Mouse (Mus musculus): ENCODE results near the gene Plod1. TPM values are rescaled to one million over a fixed set of nuclear protein-coding genes. Genes with fewer than 3 reads are reported as not detected.

The Plod1 gene
- polyA plus RNA-seq, 1 experiment from 2014 or later, result 39.0 TPM

DNA sequence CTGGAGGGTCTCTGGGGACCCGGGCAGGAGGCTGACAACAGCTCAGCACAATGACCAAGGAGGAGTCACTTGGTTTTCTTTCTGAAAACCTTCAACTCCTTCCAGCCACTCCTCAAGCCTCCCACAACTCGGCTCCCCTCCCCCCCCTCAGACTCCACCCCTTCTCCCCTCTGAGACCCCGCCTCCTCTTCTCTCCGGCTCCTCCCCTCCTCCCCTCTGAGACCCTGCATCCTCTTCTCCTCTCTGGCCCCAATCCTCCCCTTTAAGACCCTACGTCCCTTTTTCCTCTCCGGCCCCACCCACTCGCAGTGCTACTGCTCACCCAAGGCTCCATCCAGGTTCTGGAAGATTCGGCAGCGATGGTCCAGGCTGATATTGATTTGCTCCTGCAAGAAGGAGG is 8.4 kb downstream of the Plod1 start:
- H3K9me3 ChIP-seq (ENCODE audit: control insufficient read depth, low read length), result no peaks in the 10 kb centered on the region
- H3K27ac ChIP-seq (ENCODE audit: low read length), result no peak overlapping the region
- no peak for ATAC-seq
- H3K27me3 ChIP-seq (replicated peaks; ENCODE audit: control insufficient read depth, insufficient read depth, low read length), result no peaks in the 10 kb centered on the region
- H3K9ac ChIP-seq (ENCODE audit: low read depth, low read length), result no peak overlapping the region
- 23% methylated on average over 9 of the region's 9 CpGs for WGBS
- 0 out of 2 replicates have a peak, but pooled peaks cover 2% of the 10 kb centered on the region for H3K4me1 ChIP-seq (ENCODE audit: control insufficient read depth, insufficient read depth, low read length)
- no peak overlapping the region for H3K4me2 ChIP-seq (ENCODE audit: low read depth, low read length)
- H3K36me3 ChIP-seq (ENCODE audit: control insufficient read depth, insufficient read depth, low read length), result no peaks in the 10 kb centered on the region
- H3K4me3 ChIP-seq (ENCODE audit: low read length), result no peak overlapping the region

DNA sequence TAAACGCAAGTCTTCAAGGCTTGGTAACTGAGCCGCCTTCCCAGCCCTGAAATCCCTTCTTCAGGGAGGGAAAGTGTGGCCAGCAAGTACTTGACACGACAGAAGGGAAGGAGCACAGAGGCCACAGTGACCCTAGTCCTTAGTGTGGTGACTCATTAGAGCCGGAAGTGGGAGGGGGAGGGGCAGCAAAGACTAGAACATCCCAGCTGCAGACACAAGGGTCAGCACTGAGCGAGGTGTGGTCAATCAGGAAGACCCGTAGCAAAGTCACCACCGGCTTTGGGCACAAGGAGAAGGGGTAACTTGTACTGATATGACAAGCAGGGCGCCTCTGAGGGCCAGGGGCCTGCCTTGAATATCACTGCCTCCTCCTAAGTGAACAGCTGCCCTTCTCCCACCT is 8.9 kb downstream of the Plod1 start:
- Histone ChIP-seq H3K27ac (ENCODE audit: low read length) (no peak overlapping the region), H3K4me3 (ENCODE audit: low read length) (no peak overlapping the region), H3K4me2 (ENCODE audit: low read depth, low read length) (no peak overlapping the region), H3K36me3 (ENCODE audit: control insufficient read depth, insufficient read depth, low read length) (no peaks in the 10 kb centered on the region), H3K9me3 (ENCODE audit: control insufficient read depth, low read length) (no peaks in the 10 kb centered on the region), H3K9ac (ENCODE audit: low read depth, low read length) (no peak overlapping the region), H3K4me1 (ENCODE audit: control insufficient read depth, insufficient read depth, low read length) (0 out of 2 replicates have a peak, but pooled peaks cover 2% of the 10 kb centered on the region), H3K27me3 (replicated peaks; ENCODE audit: control insufficient read depth, insufficient read depth, low read length) (no peaks in the 10 kb centered on the region)
- ATAC-seq, result peak; percentile 26; the same call in 1 of the 2 replicates
- 43% methylated on average over 8 of the region's 8 CpGs for WGBS

DNA sequence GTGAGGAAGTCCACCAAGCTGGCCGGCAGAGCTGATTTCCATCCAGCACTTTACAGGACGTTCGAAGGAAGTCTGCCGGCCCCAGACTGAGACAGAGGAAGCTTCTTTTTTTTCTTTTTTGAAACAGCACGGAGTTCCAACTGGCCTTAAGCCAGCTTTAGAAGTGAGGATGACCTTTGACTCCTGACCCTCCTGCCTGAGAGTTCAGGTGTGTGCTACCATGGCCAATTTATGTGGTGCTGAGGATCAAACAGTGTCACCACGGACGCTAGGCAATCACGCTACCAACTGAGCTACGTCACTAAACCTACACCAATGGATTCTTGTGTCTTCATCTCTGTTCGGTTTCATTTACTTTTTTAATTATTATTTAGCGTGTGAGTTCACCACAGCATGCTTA is 14.2 kb downstream of the Plod1 start:
- 77% methylated on average over 11 of the region's 11 CpGs for WGBS
- Histone ChIP-seq H3K4me1 (ENCODE audit: control insufficient read depth, insufficient read depth, low read length) (no peaks in the 10 kb centered on the region), H3K9ac (ENCODE audit: low read depth, low read length) (no peak overlapping the region), H3K27ac (ENCODE audit: low read length) (no peak overlapping the region), H3K4me3 (ENCODE audit: low read length) (no peak overlapping the region), H3K4me2 (ENCODE audit: low read depth, low read length) (no peak overlapping the region), H3K9me3 (ENCODE audit: control insufficient read depth, low read length) (no peaks in the 10 kb centered on the region), H3K36me3 (ENCODE audit: control insufficient read depth, insufficient read depth, low read length) (no peaks in the 10 kb centered on the region), H3K27me3 (replicated peaks; ENCODE audit: control insufficient read depth, insufficient read depth, low read length) (no peaks in the 10 kb centered on the region)
- no peak for ATAC-seq

DNA sequence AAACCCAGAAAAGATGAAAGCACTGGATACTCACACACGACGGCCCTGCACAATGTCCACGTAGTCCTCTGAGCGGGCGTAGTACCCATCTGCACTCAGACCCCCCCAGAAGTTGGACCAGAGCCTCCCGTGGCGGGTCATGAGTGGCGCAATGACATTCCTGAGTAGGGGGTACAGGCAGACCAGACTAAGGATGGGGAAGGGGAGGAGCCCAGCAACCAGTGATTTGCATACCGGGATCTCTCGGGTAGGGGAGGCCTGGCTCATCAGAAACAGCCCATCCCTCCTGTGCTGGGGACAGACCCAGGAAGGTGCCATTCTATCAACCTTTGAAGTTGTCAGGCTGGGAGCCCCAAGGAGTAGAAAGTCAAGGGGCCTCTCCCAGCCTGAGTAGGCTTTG is 15.6 kb downstream of the Plod1 start:
- H3K27ac ChIP-seq (ENCODE audit: low read length), result no peak overlapping the region
- H3K4me3 ChIP-seq (ENCODE audit: low read length), result no peak overlapping the region
- H3K9me3 ChIP-seq (ENCODE audit: control insufficient read depth, low read length), result no peaks in the 10 kb centered on the region
- no peak overlapping the region for H3K9ac ChIP-seq (ENCODE audit: low read depth, low read length)
- 33% methylated on average over 10 of the region's 10 CpGs for WGBS
- H3K27me3 ChIP-seq (replicated peaks; ENCODE audit: control insufficient read depth, insufficient read depth, low read length), result no peaks in the 10 kb centered on the region
- H3K4me1 ChIP-seq (ENCODE audit: control insufficient read depth, insufficient read depth, low read length), result no peaks in the 10 kb centered on the region
- H3K36me3 ChIP-seq (ENCODE audit: control insufficient read depth, insufficient read depth, low read length), result no peaks in the 10 kb centered on the region
- ATAC-seq, result no peak
- H3K4me2 ChIP-seq (ENCODE audit: low read depth, low read length), result no peak overlapping the region

DNA sequence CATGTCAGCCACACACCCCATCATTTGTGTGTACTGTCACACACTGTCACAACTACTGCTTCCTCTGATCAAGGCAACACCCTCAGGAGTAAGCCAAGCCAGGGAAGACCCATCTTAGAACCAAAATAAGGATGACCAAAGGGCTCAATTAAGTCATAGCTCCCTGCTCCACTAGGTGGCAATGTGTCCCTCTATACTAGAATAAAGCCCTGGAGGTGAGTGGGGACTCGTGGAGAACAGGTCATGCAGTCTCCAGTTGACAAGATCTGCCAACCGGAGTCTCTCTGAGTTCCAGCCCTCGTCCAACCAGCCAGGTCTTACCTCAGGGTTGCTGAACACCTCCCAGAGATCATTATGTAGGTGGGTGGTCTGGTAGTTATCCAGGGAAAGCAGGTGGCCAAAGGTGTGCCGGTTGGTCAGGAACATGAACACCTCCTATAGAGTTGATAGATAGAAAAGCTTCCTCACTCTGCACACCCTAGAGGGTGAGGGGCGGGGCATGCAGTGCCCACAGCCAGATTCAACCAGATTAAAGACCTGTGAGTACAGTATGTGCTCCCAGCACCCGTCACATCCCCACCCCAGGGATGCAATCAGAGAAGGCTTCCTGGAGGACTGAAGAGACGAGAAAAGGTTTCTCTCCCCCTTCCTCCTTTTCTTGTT is 18.0 kb downstream of the Plod1 start:
- no peaks in the 10 kb centered on the region for H3K4me1 ChIP-seq (ENCODE audit: control insufficient read depth, insufficient read depth, low read length)
- H3K4me3 ChIP-seq (ENCODE audit: low read length), result no peak overlapping the region
- no peaks in the 10 kb centered on the region for H3K9me3 ChIP-seq (ENCODE audit: control insufficient read depth, low read length)
- H3K4me2 ChIP-seq (ENCODE audit: low read depth, low read length), result no peak overlapping the region
- H3K27me3 ChIP-seq (replicated peaks; ENCODE audit: control insufficient read depth, insufficient read depth, low read length), result no peaks in the 10 kb centered on the region
- H3K27ac ChIP-seq (ENCODE audit: low read length), result no peak overlapping the region
- ATAC-seq, result peak; percentile 55; the same call in 1 of the 2 replicates
- WGBS, result 58% methylated on average over 7 of the region's 7 CpGs
- no peak overlapping the region for H3K9ac ChIP-seq (ENCODE audit: low read depth, low read length)
- no peaks in the 10 kb centered on the region for H3K36me3 ChIP-seq (ENCODE audit: control insufficient read depth, insufficient read depth, low read length)

DNA sequence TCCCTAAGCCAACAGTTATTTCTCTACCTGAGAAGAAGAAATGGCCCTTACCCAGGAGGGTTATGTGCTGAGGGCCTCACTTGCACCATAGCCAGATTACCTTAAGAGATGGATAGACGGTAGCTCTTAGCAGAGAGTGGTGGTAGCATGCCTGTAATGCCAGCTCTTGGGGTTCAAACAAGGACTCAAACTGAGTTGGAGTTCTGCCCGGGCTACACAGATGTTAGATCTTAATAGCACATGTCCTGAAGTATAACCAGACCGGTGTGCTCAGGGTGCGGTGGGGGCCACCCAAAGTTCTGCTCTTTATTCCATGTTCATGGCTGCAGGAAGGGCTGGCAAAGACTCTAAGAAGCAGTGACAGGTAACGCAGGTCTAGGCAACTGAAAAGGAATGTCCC is 27.1 kb downstream of the Plod1 start:
- H3K27ac ChIP-seq (ENCODE audit: low read length), result no peak overlapping the region
- 87% methylated on average over 5 of the region's 5 CpGs for WGBS

DNA sequence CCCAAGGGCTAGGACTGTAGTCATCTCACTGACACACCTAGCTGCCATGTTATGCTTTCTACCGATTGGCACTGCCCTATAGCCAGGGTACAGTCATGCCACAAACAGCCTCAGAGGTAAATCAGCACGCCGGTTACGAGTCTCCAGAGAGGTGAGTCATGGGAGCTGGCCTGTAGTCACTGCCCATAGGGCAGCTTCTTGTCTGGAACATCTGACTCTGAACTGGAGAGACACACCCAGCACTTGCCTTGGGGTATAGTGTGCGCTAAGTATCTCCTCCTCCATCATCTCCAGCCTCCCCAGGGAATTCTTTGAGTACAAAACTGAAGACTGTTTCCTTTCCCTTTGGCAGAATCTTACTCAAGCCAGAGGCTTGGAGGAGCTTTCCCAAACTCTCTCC is 30.3 kb downstream of the Plod1 start:
- no peak for ATAC-seq

More for the DNA sequence above, 27.1 kb downstream of the Plod1 start:
- Histone ChIP-seq H3K9ac (ENCODE audit: low read depth, low read length) (no peak overlapping the region), H3K4me3 (ENCODE audit: low read length) (no peak overlapping the region), H3K9me3 (ENCODE audit: control insufficient read depth, low read length) (no peaks in the 10 kb centered on the region), H3K4me1 (ENCODE audit: control insufficient read depth, insufficient read depth, low read length) (peaks cover 4% of the 10 kb centered on the region; the same call in 1 of the 2 replicates), H3K4me2 (ENCODE audit: low read depth, low read length) (no peak overlapping the region), H3K36me3 (ENCODE audit: control insufficient read depth, insufficient read depth, low read length) (no peaks in the 10 kb centered on the region), H3K27me3 (replicated peaks; ENCODE audit: control insufficient read depth, insufficient read depth, low read length) (no peaks in the 10 kb centered on the region)
- ATAC-seq, result no peak

DNA sequence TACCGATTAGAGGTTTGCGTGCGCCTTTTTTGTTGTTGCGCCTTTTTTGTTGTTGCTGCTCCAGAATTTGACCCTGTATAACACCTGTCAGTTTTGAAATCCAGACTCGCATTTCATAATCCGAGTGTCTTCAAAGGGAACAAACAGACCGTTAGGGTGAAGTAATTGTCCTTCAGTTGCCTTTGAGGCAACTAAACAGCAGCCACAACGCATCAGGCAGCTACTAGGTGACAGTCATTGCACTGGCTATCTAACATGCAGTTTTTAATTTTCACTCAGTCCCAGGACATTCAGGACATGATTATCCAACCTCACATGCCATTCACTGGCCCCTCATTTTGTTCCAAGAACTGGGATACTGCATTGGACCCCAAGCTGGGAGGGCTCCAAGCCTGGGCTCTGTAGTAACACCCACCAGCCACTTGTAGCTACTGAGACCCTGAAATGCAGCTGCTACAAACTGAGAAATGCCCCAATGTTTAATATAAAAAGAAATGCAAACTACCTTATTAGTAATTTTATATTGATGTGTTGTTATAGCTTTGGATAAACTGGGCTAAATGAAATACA is 31.4 kb downstream of the Plod1 start:
- Histone ChIP-seq H3K4me2 (ENCODE audit: low read depth, low read length) (peak overlapping the region; percentile 65), H3K9me3 (ENCODE audit: control insufficient read depth, low read length) (no peaks in the 10 kb centered on the region), H3K36me3 (ENCODE audit: control insufficient read depth, insufficient read depth, low read length) (0 out of 2 replicates have a peak, but pooled peaks cover 2% of the 10 kb centered on the region), H3K9ac (ENCODE audit: low read depth, low read length) (peak overlapping the region; percentile 96), H3K4me3 (ENCODE audit: low read length) (peak overlapping the region; percentile 94), H3K27ac (ENCODE audit: low read length) (no peak overlapping the region), H3K27me3 (replicated peaks; ENCODE audit: control insufficient read depth, insufficient read depth, low read length) (no peaks in the 10 kb centered on the region), H3K4me1 (ENCODE audit: control insufficient read depth, insufficient read depth, low read length) (peaks cover 16% of the 10 kb centered on the region)
- 0 out of 2 replicates have a peak, but pooled peaks have one; percentile 0 for ATAC-seq
- 3% methylated on average over 8 of the region's 8 CpGs for WGBS

More for the DNA sequence above, 30.3 kb downstream of the Plod1 start:
- no peak overlapping the region for H3K9ac ChIP-seq (ENCODE audit: low read depth, low read length)
- H3K27ac ChIP-seq (ENCODE audit: low read length), result no peak overlapping the region
- H3K27me3 ChIP-seq (replicated peaks; ENCODE audit: control insufficient read depth, insufficient read depth, low read length), result no peaks in the 10 kb centered on the region
- H3K9me3 ChIP-seq (ENCODE audit: control insufficient read depth, low read length), result no peaks in the 10 kb centered on the region
- H3K4me1 ChIP-seq (ENCODE audit: control insufficient read depth, insufficient read depth, low read length), result peaks cover 13% of the 10 kb centered on the region
- 85% methylated on average over 5 of the region's 5 CpGs for WGBS
- no peak overlapping the region for H3K4me3 ChIP-seq (ENCODE audit: low read length)
- 0 out of 2 replicates have a peak, but pooled peaks cover 2% of the 10 kb centered on the region for H3K36me3 ChIP-seq (ENCODE audit: control insufficient read depth, insufficient read depth, low read length)
- H3K4me2 ChIP-seq (ENCODE audit: low read depth, low read length), result no peak overlapping the region

DNA sequence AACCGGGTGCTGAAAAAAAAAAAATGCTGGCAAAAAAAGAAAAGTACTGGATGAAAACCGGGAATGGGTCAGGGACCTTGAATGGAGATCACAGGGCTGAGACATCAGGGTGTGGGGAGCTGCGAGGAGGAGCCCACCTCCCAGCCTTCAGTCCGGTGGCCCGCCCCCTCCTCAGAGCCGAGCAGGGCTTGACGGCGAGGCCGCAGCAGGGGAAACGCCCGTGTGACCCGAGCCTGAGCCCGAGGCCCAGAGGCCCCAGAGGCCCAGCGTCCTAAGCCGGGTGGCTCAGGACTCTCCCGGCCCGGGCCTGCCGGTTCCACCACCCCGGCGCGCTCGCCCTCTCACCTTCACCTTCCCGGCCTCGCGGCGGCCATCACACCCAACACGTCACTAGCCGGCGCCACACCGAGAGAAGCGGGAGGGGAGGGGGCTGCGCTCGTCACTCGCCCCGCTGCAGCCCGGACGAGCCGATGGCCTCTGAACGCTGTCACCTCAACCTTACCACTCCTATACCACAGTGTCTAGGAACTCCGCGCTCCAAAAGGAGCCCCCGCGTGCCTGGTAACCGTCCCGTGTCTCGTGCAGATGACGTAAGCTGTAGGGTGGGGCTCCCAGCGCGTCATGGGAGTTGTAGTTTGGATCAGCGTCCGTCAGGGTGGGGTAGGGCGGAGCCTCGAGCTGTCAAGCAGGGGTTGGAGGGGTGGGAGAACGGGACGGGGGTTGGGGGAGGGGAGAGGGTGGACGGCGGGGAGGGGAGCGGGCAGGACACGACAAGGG is 32.1 kb downstream of the Plod1 start, which contains the start of gene Mfn2:
Mfn2 (minus strand) TSS at position 392 of the 777 bp plus-strand sequence.
- peak within 1 kb of the TSS; percentile 76 for H3K27ac ChIP-seq (ENCODE audit: low read length)
- H3K4me1 ChIP-seq (ENCODE audit: control insufficient read depth, insufficient read depth, low read length), result peaks cover 16% of the 10 kb centered on the region
- no peaks in the 10 kb centered on the region for H3K9me3 ChIP-seq (ENCODE audit: control insufficient read depth, low read length)
- H3K4me3 ChIP-seq (ENCODE audit: low read length), result peak within 1 kb of the TSS; percentile 94
- 0 out of 2 replicates have a peak, but pooled peaks cover 2% of the 10 kb centered on the region for H3K36me3 ChIP-seq (ENCODE audit: control insufficient read depth, insufficient read depth, low read length)
- no peaks in the 10 kb centered on the region for H3K27me3 ChIP-seq (replicated peaks; ENCODE audit: control insufficient read depth, insufficient read depth, low read length)
- H3K9ac ChIP-seq (ENCODE audit: low read depth, low read length), result peak within 1 kb of the TSS; percentile 96
- ATAC-seq, result peak; percentile 88
- under 1% methylated on average over 57 of the region's 59 CpGs for WGBS
- peak within 1 kb of the TSS; percentile 65 for H3K4me2 ChIP-seq (ENCODE audit: low read depth, low read length)
